Mouse (Mus musculus) intestine, postnatal 0 days (tissue): ENCODE results near the gene Gm28729. TPM values are rescaled to one million over a fixed set of nuclear protein-coding genes. Genes with fewer than 3 reads are reported as not detected.

Experiments
- ATAC-seq: fragments of 200-750 bp; cut with Nextera tagmentation; 2 replicates; pipeline ENCODE4 v1.8.0; 2017; ENCODE audit warnings: mild to moderate bottlenecking, moderate TSS enrichment, moderate library complexity
- H3K27ac ChIP-seq: fragments of 300-500 bp; sonication (generic); 2 replicates; pipeline ENCODE4 v1.5.1; 2014; ENCODE audit warnings: mild to moderate bottlenecking, low read depth, low read length, moderate library complexity
- H3K27me3 ChIP-seq: fragments of 300-500 bp; sonication (generic); replicated peaks from 2 replicates; pipeline ENCODE4 v1.6.1; 2014; ENCODE audit warnings: low read length, mixed read lengths; ENCODE audit not compliant: control insufficient read depth, insufficient read depth
- H3K36me3 ChIP-seq: fragments of 300-500 bp; sonication (generic); 2 replicates; pipeline ENCODE4 v1.6.1; 2014; ENCODE audit warnings: mild to moderate bottlenecking, moderate library complexity; ENCODE audit not compliant: control insufficient read depth, insufficient read depth
- H3K4me1 ChIP-seq: fragments of 300-500 bp; sonication (generic); replicated peaks from 2 replicates; pipeline ENCODE4 v1.6.1; 2014; ENCODE audit warnings: antibody characterized with exemption, low read length, mixed read lengths; ENCODE audit not compliant: control insufficient read depth, insufficient read depth
- H3K4me2 ChIP-seq: fragments of 300-500 bp; sonication (generic); replicated peaks from 2 replicates; pipeline ENCODE4 v1.6.1; 2014; ENCODE audit warnings: low read depth, mild to moderate bottlenecking, moderate library complexity
- H3K4me3 ChIP-seq: fragments of 300-500 bp; sonication (generic); 2 replicates; pipeline ENCODE4 v1.5.1; 2014; ENCODE audit warnings: low read depth, low read length
- H3K9ac ChIP-seq: fragments of 300-500 bp; sonication (generic); 2 replicates; pipeline ENCODE4 v1.6.1; 2014; ENCODE audit warnings: mild to moderate bottlenecking, low read depth, low read length
- H3K9me3 ChIP-seq: fragments of 300-500 bp; sonication (generic); 2 replicates; pipeline ENCODE4 v1.6.1; 2016; ENCODE audit warnings: mixed run types; ENCODE audit not compliant: control insufficient read depth
- CTCF ChIP-seq: sonication (generic); IDR thresholded peaks from 2 replicates; pipeline ENCODE4 v1.5.1; 2016; ENCODE audit warnings: low read depth, mild to moderate bottlenecking, control low read depth, antibody characterized with exemption, moderate library complexity
- WGBS: fragments of 180-500 bp; shearing (Covaris S2); extraction: QIAGEN DNeasy Blood & Tissue Kit; methylation state at CpG from one replicate; pipeline ENCODE4 v1.1.7; 2014; 5-methylcytosine and 5-hydroxymethylcytosine counted together
- polyA plus RNA-seq: library from polyadenylated mRNA; unstranded; fragments of >200 nt; fragmentation: Nextera tagmentation; extraction: Ambion mirVana; gene quantifications from 2 replicates; pipeline ENCODE4 v1.2.1, GENCODE M21; 2015

The Gm28729 gene
- polyA plus RNA-seq, 1 experiment from 2014 or later = not detected

GRCm38 (mm10) chr9:96449514-96449913 lies 75.5 kb downstream of the Gm28729 start:
- H3K4me1 ChIP-seq = no peaks in the 10 kb centered on the region
- no peaks in the 10 kb centered on the region for H3K9me3 ChIP-seq
- WGBS = 87% methylated on average over 9 of the region's 9 CpGs
- no peak overlapping the region for H3K27ac ChIP-seq
- ATAC-seq = no peak
- H3K4me2 ChIP-seq = no peak overlapping the region
- H3K27me3 ChIP-seq = no peaks in the 10 kb centered on the region
- no peaks in the 10 kb centered on the region for H3K36me3 ChIP-seq
- no peak overlapping the region for H3K9ac ChIP-seq
- no peak overlapping the region for H3K4me3 ChIP-seq
- no peak for TF ChIP-seq CTCF

DNA sequence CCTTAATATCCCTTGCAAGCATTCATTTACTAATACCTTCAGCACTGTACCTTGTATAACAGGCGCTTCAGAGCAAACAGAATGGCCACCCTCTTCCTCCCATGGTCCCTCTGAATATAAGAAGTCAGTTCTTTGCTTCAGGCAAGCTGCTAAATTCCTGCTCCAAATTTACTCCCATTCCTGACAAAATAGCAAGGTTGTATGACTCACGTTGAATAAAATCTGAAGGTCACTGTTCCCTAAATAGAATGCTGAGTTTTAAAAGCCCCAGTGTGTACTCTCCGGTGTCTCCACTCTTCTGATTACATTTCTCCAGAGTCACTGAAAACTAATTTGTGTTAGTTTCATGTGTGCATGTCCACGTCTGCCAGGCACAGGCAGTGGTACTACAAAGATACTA lies 79.7 kb downstream of the Gm28729 start:
- 65% methylated on average over 4 of the region's 4 CpGs for WGBS
- no peak overlapping the region for H3K4me3 ChIP-seq
- H3K4me2 ChIP-seq = no peak overlapping the region
- no peaks in the 10 kb centered on the region for H3K27me3 ChIP-seq
- H3K27ac ChIP-seq = no peak overlapping the region
- no peak for ATAC-seq
- H3K9ac ChIP-seq = no peak overlapping the region
- H3K9me3 ChIP-seq = no peaks in the 10 kb centered on the region
- no peaks in the 10 kb centered on the region for H3K36me3 ChIP-seq
- no peak for TF ChIP-seq CTCF
- no peaks in the 10 kb centered on the region for H3K4me1 ChIP-seq

DNA sequence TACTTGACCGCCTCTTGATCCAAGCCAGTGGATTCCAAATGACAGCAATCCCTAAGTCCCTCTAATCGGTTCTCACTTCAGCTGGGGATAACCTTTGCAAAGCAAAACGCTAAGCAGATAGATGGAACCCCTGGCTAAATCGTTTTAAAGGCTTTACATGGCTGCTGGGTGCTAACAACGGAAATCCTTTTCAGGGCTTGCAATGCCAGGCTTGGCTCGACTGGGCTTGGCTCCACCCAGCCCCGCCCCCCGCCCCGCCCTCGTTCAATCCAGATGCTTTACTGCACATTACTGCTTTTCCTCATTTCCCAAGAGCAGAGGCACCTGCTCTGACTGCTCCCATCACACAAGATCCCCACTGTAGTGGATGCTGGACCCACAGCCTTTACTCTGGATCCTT lies 83.0 kb downstream of the Gm28729 start:
- H3K27me3 ChIP-seq = no peaks in the 10 kb centered on the region
- no peak overlapping the region for H3K9ac ChIP-seq
- WGBS = 18% methylated on average over 10 of the region's 10 CpGs
- no peak overlapping the region for H3K4me2 ChIP-seq
- no peak overlapping the region for H3K4me3 ChIP-seq
- no peak; the same call in 1 of the 2 replicates for ATAC-seq
- no peaks in the 10 kb centered on the region for H3K36me3 ChIP-seq
- H3K4me1 ChIP-seq = no peaks in the 10 kb centered on the region; the same call in 1 of the 2 replicates
- H3K27ac ChIP-seq = no peak overlapping the region
- TF ChIP-seq CTCF = no peak
- no peaks in the 10 kb centered on the region for H3K9me3 ChIP-seq

GRCm38 (mm10) chr9:96438334-96438871 lies 86.7 kb downstream of the Gm28729 start:
- Histone ChIP-seq H3K36me3 (no peaks in the 10 kb centered on the region), H3K4me2 (peak overlapping the region; percentile 93), H3K9ac (peak overlapping the region; percentile 67; the same call in 1 of the 2 replicates), H3K27me3 (no peaks in the 10 kb centered on the region), H3K27ac (peak overlapping the region; percentile 24; the same call in 1 of the 2 replicates), H3K4me3 (peak overlapping the region; percentile 49), H3K4me1 (no peaks in the 10 kb centered on the region; the same call in 1 of the 2 replicates), H3K9me3 (no peaks in the 10 kb centered on the region)
- TF ChIP-seq CTCF = no peak
- 3% methylated on average over 8 of the region's 8 CpGs for WGBS
- peak; percentile 14 for ATAC-seq

DNA sequence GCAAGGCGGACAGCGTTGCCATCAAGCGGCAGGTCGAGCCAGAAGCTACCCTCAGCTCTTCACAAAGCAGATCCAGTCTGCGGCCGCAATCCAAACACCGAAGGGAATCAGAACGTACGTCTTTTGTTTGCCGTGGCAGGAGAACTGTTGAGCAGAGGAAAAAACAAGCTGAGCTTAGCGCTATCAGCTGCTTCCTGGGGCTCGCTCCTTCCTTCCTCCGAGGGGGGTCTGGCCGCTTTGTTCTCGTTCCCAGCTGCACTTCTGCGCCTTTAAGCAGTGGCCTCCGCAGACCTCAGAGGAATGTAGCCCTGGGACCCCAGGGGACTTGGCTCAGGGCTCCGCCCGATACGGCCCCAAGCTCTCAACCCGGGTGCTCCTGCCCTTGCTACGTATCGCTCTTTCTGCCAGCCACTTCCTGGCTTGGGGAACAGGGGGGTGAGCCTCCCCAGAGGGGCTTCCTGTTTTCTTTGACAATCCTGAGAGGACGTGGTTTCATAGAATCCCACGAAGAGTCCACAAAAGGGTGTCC lies 87.2 kb downstream of the Gm28729 start:
- Histone ChIP-seq H3K27me3 (no peaks in the 10 kb centered on the region), H3K4me3 (peak overlapping the region; percentile 49), H3K9ac (peak overlapping the region; percentile 67), H3K27ac (peak overlapping the region; percentile 64), H3K4me2 (peak overlapping the region; percentile 93), H3K4me1 (no peaks in the 10 kb centered on the region; the same call in 1 of the 2 replicates), H3K36me3 (no peaks in the 10 kb centered on the region), H3K9me3 (no peaks in the 10 kb centered on the region)
- TF ChIP-seq CTCF = peak; percentile 41; the same call in 1 of the 2 replicates
- peak; percentile 57 for ATAC-seq
- WGBS = under 1% methylated on average over 25 of the region's 25 CpGs

GRCm38 (mm10) chr9:96436901-96437804 lies 87.9 kb downstream of the Gm28729 start:
- Histone ChIP-seq H3K9me3 (no peaks in the 10 kb centered on the region), H3K9ac (peak overlapping the region; percentile 67), H3K4me2 (peak overlapping the region; percentile 93), H3K36me3 (no peaks in the 10 kb centered on the region), H3K4me3 (peak overlapping the region; percentile 49), H3K27ac (peak overlapping the region; percentile 64), H3K4me1 (no peaks in the 10 kb centered on the region; the same call in 1 of the 2 replicates), H3K27me3 (no peaks in the 10 kb centered on the region)
- 32% methylated on average over 28 of the region's 28 CpGs for WGBS
- no peak; the same call in 1 of the 2 replicates for TF ChIP-seq CTCF
- ATAC-seq = 0 out of 2 replicates have a peak, but pooled peaks have one; percentile 8

Other genes with a start within 250 kb of the Gm28729 start
- gene Atp1b3, start 160.8 kb downstream of the Gm28729 start, polyA plus RNA-seq = 89.3 and 91.4 TPM in 2 replicates
- 141 and 143 TPM in 2 replicates for gene Rnf7, start 46.6 kb downstream of the Gm28729 start, polyA plus RNA-seq
- gene Rasa2, start 106.4 kb upstream of the Gm28729 start, polyA plus RNA-seq = 16.2 and 18.2 TPM in 2 replicates
- 18.5 and 20.8 TPM in 2 replicates for gene Zbtb38, start 227.6 kb upstream of the Gm28729 start, polyA plus RNA-seq